Mouse (Mus musculus) c-Kit-negative CD71-positive TER-119-positive erythroid progenitor cells, embryonic 14.5 days (primary cell): ENCODE results near the gene Cyp2c54.
"Not testable (repeated sequence)": the region's sequence is repeated elsewhere in the genome, so short reads cannot be mapped to it uniquely, and the experiment has no call there.

Experiments used
- DNase-seq: peaks from one replicate; pipeline ENCODE4 v3.0.0-alpha.2; 2013; ENCODE audit warnings: low read depth, low spot score

Gene Cyp2c54

GRCm38 (mm10) chr19:40073701-40074100, at the start of gene Cyp2c54:
Cyp2c54 (minus strand) TSS chr19:40073827.
- DNase-seq = no peak

GRCm38 (mm10) chr19:40119624-40120023, 46.0 kb upstream of the Cyp2c54 start:
- not testable (repeated sequence) for DNase-seq

- DNase-seq = no peak
Observed at GRCm38 (mm10) chr19:40091111-40091510, 17.5 kb upstream of the Cyp2c54 start.

- not testable (repeated sequence) for DNase-seq
Observed at GRCm38 (mm10) chr19:40089421-40089820, 15.8 kb upstream of the Cyp2c54 start, which contains the start of gene Cyp2c50. Cyp2c50 (plus strand) TSS chr19:40089688.

- no peak for DNase-seq
Observed at GRCm38 (mm10) chr19:40088381-40088780, 14.8 kb upstream of the Cyp2c54 start.

- DNase-seq = not testable (repeated sequence)
Observed at GRCm38 (mm10) chr19:39992140-39992539, 81.5 kb downstream of the Cyp2c54 start, which contains the start of gene Cyp2c37. Cyp2c37 (plus strand) TSS chr19:39992424.

- no peak for DNase-seq
Observed at GRCm38 (mm10) chr19:39989471-39989870, 84.2 kb downstream of the Cyp2c54 start.
